Mouse (Mus musculus) right cerebral cortex, adult 18-20 months (tissue): Measurements from ENCODE around the gene Rac1.
"Not testable (repeated sequence)": the region's sequence is repeated elsewhere in the genome, so short reads cannot be mapped to it uniquely, and the experiment has no call there.

Source experiments
- DNase-seq: peaks from one replicate; pipeline ENCODE4 v3.0.0; 2022; ENCODE audit warnings: mixed read lengths

Rac1 gene

GRCm38 (mm10) chr5:143525454-143526225 lies 2.2 kb downstream of the Rac1 start:
- no peak for DNase-seq

DNA sequence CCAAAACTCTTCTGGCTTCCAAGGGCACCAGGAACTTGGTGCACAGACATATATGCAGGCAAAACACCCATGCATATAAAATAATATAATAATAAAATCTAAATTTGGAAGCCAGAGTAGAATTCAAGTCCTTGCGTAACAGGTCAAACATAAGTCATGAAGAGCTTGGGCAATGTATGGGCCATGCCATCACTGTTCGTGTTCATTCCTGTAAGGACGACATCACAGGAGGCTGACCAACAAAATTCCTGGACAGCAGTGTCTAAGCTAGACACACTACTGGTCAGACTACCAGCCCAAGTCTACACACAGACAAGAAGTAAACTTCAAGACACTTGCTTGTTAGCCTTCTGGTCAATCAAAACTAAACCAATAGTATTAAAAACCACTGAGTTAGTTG lies 5.0 kb downstream of the Rac1 start:
- DNase-seq, result no peak

DNA sequence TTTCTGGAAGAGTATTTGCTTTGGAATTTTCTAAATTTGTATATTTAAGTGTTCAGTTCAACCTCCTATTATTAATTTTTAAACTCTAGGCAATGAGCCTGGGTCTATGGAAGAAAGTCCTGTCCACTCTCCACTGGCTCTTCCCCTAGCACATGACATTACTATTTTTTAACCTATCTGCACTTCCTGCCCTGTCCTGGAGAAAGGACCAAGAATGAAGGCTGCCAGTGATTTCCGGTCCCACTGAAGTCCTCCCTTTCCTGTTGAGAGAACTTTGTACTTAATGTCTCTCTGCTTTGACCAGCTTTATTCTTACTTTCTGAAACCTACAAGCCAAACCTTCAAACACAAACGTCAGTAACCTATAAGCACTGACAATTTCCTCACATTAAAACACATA lies 7.4 kb downstream of the Rac1 start:
- DNase-seq, result no peak

- no peak for DNase-seq
Observed at GRCm38 (mm10) chr5:143518045-143518591, 9.7 kb downstream of the Rac1 start.

GRCm38 (mm10) chr5:143517436-143517835 lies 10.4 kb downstream of the Rac1 start:
- DNase-seq, result no peak

DNA sequence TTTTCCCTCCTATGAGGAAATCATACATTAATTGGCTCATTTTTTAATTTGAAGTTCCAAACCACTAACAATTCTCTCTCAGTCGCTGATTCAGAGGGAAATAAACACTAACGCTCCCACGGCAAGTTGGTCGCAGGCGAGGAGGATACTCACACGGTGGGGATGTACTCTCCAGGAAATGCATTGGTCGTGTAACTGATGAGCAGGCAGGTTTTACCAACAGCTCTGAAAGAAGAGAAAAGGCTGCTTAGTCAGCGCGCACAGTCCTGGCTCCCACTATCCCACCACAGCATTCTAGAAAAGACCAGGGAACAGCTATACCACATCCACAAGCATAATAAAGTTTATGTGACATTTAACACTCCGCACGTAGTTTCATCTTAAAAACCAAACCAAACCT lies 10.8 kb downstream of the Rac1 start:
- DNase-seq, result no peak

GRCm38 (mm10) chr5:143514878-143515277 lies 13.0 kb downstream of the Rac1 start:
- DNase-seq, result no peak

DNA sequence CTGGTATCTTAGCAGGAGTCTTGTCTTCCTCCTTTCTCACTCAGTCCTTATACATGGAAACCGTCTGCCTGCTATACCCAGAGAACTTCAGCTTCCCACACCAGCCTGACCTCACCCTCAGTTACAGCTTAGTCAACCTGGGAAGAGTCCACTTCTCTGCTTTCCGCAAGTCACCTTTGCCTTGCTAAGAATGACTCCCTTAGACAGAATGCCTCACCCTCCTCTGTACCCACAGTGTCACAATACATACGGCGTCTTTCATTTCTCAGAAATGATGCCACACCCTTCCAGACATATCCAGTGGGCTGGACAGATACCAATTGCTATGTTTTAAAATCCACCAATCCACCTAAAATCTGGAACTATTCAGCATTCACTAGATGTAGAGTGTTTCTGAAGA lies 15.5 kb downstream of the Rac1 start:
- DNase-seq, result no peak

- no peak for DNase-seq
Observed at GRCm38 (mm10) chr5:143511577-143511976, 16.3 kb downstream of the Rac1 start.

DNA sequence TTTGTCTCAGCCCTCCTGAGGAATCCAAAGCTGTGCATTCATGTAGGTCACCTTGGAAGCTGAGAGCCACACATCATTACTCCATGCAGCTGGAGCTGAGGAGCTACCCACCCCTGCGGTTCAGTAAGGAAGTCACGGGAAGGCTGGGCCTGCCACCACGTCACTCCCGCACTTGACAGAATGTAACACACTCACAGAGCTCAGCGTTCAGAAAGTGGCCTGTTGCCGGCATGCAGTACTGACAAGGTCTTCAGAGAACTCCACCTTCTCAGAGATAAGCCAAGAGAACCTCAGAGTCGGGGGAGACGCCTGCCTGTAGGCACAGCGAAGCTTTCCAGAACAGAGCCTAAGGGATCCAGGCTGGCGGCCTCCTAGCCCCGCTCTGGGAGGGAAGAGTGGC lies 18.1 kb downstream of the Rac1 start:
- DNase-seq, result no peak

GRCm38 (mm10) chr5:143509294-143509693 lies 18.5 kb downstream of the Rac1 start:
- DNase-seq, result no peak

GRCm38 (mm10) chr5:143505545-143505944 lies 22.3 kb downstream of the Rac1 start:
- DNase-seq, result no peak

DNA sequence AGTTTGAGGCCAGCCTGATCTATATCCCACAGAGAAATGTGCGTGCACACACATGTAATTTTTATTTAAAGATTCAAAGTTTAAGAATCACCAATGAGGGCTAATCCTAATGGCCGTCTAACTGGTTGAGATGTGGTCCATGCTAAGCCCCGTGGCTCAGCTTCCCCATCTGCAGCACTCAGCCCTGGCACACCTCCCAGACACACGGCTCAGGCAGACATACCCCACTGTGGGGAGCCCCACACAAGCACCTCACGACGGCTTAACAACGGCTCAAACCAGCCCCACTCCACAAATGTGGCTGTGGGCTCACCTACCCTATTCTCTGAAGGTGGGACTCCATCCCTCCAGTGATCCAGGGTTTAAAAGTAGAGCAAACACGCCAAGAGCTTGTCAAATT lies 22.8 kb downstream of the Rac1 start:
- DNase-seq, result no peak

DNA sequence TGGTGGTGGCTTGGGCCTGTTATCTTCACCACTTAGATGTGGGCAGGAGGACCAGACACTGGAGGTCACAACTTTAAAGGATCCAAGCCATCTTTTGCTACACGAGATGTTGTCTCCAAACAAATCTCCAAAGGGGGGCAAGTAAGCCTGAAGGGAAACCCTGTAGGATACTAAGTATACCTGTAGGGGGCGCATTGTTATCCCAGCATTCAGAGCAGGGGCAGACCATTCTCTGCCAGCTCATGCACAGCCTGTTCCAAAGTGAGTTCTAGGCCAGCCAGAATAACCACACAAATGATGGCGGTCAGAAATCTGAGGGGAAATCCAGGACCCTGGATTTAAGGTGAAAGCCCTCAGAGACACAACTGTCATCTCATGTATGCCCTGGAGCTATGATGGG lies 23.4 kb downstream of the Rac1 start:
- no peak for DNase-seq

- DNase-seq, result no peak
Observed at GRCm38 (mm10) chr5:143503740-143504139, 24.1 kb downstream of the Rac1 start.

GRCm38 (mm10) chr5:143502899-143503557 lies 24.8 kb downstream of the Rac1 start:
- DNase-seq, result no peak

- no peak for DNase-seq
Observed at GRCm38 (mm10) chr5:143501649-143502048, 26.2 kb downstream of the Rac1 start.

DNA sequence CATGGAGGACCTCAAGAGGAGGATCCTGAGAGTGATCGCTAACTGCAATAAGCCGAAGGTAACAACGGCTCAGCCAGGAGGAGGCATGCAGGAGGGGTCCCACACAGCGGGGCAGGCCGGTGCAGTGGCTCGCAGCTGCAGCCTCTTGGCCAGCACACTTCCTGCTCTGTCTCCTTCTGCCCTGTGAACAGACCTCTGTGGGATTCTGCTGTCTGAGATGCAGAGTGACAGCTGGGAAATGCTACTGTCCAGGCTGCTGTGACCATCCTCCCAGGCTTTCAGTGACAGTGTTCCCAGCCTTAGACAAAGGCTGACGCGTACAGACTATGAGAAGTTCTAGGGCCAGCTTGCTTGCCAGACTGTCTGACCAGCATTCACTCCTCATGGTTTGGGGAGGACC lies 26.7 kb downstream of the Rac1 start:
- no peak for DNase-seq

GRCm38 (mm10) chr5:143500711-143501110 lies 27.1 kb downstream of the Rac1 start:
- DNase-seq, result not testable (repeated sequence)

GRCm38 (mm10) chr5:143499686-143500085 lies 28.1 kb downstream of the Rac1 start:
- no peak for DNase-seq

DNA sequence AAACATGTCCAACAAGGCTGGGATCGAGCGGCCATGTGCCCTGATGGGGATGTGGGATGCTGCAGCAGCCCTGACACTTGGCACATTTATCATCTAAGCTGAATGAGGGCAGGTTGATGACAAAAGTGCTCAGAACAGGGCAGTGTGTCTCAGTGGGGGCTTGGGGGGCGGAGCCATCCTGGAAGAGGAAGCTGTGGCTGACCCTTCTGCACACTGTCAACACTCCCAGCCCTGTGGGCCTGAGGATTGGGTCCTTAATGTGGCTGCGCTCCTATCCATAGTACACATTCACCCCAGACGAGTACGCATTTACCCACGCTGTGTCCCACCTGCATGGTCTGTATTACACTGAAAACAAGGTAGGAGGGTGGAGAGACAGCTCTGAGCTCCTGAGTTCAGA lies 28.6 kb downstream of the Rac1 start:
- no peak for DNase-seq

- DNase-seq, result no peak
Observed at GRCm38 (mm10) chr5:143497451-143497850, 30.4 kb downstream of the Rac1 start.

DNA sequence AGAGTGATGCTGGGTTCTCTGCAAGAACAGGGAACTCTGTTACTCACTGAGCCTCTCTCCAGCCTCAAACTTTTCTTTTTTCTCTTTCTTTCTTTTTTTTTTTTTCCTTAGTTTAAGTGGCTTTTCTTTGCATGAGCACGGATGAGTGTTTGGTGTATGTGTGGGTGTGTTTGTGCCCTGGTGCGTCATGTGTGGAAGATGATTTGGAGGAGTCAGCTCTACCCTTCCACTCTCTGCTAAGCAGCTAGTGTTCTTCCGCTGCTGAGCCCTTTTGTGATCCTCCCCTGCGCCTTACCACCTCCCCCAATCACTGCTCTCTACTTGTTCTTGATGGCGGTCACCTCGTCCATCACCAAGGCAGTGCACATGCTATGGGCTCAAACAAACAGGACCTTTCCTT lies 32.1 kb downstream of the Rac1 start:
- DNase-seq, result no peak

DNA sequence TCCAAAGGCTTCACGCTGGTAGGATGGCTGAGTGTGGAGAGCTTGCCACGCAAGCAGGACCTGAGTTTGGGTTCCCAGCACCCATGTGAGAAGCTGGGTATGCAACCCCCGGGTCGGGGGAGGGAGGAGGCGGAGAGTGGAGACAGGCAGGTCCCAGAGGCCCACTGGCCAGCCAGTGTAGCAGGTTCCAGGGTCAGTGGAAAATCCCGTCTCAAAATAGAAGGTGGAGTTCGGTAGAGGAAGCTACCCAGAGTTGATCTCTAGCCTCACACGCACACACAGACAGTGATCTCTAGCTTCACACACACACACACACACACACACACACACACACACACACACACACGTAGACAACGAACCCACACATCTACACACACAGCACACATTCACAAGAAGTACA lies 34.7 kb downstream of the Rac1 start:
- DNase-seq, result no peak
